Mouse (Mus musculus) testis, adult 10 weeks (tissue): Measurements from ENCODE around the gene Nrsn1. TPM values are rescaled to one million over a fixed set of nuclear protein-coding genes. Genes with fewer than 3 reads are reported as not detected.

Experiments used
- polyA plus RNA-seq: library from polyadenylated mRNA; stranded (reverse); fragments of 350-450 nt; fragmentation: Illumina TruSeq; extraction: RNeasy Lipid Tissue Mini Kit (QIAGEN cat#74804); gene quantifications from one replicate; pipeline ENCODE4 v1.2.3, GENCODE M21; 2014; ENCODE audit warnings: low read depth, low replicate concordance

The Nrsn1 gene
- polyA plus RNA-seq: 0.14 TPM

DNA sequence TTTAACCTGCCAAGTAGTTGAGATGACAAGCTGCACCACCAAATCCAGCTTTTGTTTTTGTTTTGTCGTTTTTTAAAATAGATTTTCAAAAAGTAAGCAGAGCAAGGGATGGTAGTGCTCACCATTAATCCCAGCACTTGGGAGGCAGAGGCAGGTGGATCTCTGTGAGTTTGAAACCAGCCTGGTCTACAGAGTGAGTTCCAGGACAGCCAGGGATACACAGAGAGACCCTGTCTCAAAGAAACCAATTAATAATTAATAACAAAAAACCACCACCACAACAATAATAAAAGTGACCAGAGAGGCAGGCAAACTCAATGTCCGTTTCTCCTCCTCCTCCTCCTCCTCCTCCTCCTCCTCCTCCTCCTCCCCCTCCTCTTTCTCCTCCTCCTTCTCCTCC is at the start of gene Nrsn1:
Gene Nrsn1, minus strand, starts transcription at position 101 of the 400 bp plus-strand sequence.

Other genes starting within 250 kb of the Nrsn1 start
- 25.2 TPM for gene Dcdc2a, start 214.5 kb downstream of the Nrsn1 start, polyA plus RNA-seq